Mouse (Mus musculus) cerebellum, adult 2 months (tissue): ENCODE results near the gene Tbxa2r. TPM values are rescaled to one million over a fixed set of nuclear protein-coding genes. Genes with fewer than 3 reads are reported as not detected.

ENCODE experiments used
- DNase-seq, 2 experiments: peaks; one replicate each; pipeline ENCODE4 v3.0.0; 2021
- H3K27ac ChIP-seq: fragments of 200-500 bp; 2 replicates; pipeline ENCODE4 v1.5.1; 2012; ENCODE audit warnings: low read length, control low read depth, inconsistent platforms; ENCODE audit not compliant: insufficient read depth
- H3K27me3 ChIP-seq: fragments of 200-500 bp; 2 replicates; pipeline ENCODE4 v1.6.1; 2012; ENCODE audit warnings: inconsistent platforms, mild to moderate bottlenecking, low read length, moderate library complexity; ENCODE audit not compliant: control insufficient read depth, insufficient read depth
- H3K4me1 ChIP-seq: fragments of 200-500 bp; 2 replicates; pipeline ENCODE4 v1.6.1; 2011; ENCODE audit warnings: low read length; ENCODE audit not compliant: control insufficient read depth, insufficient read depth
- H3K4me3 ChIP-seq: fragments of 200-500 bp; replicated peaks from 2 replicates; pipeline ENCODE3; 2011; ENCODE audit warnings: mild to moderate bottlenecking, low read depth, low read length, control low read depth; ENCODE audit not compliant: insufficient read depth
- CTCF ChIP-seq: fragments of 200-500 bp; IDR thresholded peaks from 2 replicates; pipeline ENCODE4 v1.5.1; 2011; ENCODE audit warnings: low read depth, mild to moderate bottlenecking, control low read depth, low read length, moderate library complexity, borderline replicate concordance; ENCODE audit not compliant: insufficient read depth
- POLR2A ChIP-seq: fragments of 200-500 bp; IDR thresholded peaks from 2 replicates; pipeline ENCODE4 v1.6.1; 2011; ENCODE audit warnings: low read length, control low read depth, borderline replicate concordance; ENCODE audit not compliant: insufficient read depth
- WGBS: fragments of 180-500 bp; shearing (Covaris S2); methylation state at CpG from one replicate; pipeline ENCODE4 v1.1.7; 2018; 5-methylcytosine and 5-hydroxymethylcytosine counted together
- polyA plus RNA-seq: library from polyadenylated mRNA; depleted of rRNA; stranded (reverse); fragments of >200 nt; gene quantifications from 2 replicates; pipeline ENCODE4 v1.2.3, GENCODE M21; 2012

The Tbxa2r gene
- polyA plus RNA-seq, 1 experiment: 3.2 TPM

DNA sequence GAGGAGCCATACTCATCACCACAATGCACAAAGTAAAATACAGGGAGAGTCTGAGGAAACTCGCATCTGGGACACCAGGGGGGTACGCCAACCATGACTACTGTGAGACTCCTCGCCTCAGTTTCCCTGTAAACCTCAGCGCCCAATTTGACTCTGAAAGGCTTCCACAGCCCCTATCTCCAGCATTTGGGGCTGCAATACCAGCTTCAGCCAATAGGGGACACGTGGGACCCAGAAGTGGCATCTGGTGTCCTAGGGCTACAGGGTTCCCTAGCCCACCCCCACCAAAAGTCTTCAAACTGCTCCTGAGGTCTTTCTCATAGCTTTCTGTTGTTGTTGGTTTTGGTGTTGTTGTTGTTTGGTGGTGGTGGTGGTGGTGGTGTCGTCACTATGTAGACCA lies 39.9 kb upstream of the Tbxa2r start:
- Histone ChIP-seq H3K4me1 (no peaks in the 10 kb centered on the region; the same call in 1 of the 2 replicates), H3K27me3 (no peaks in the 10 kb centered on the region), H3K4me3 (no peak overlapping the region), H3K27ac (no peak overlapping the region)
- peak in 1 of 2 experiments; percentile 64 for DNase-seq
- TF ChIP-seq CTCF: peak; percentile 68; the same call in 1 of the 2 replicates
- no peak for TF ChIP-seq POLR2A
- 30% methylated on average over 6 of the region's 6 CpGs for WGBS

DNA sequence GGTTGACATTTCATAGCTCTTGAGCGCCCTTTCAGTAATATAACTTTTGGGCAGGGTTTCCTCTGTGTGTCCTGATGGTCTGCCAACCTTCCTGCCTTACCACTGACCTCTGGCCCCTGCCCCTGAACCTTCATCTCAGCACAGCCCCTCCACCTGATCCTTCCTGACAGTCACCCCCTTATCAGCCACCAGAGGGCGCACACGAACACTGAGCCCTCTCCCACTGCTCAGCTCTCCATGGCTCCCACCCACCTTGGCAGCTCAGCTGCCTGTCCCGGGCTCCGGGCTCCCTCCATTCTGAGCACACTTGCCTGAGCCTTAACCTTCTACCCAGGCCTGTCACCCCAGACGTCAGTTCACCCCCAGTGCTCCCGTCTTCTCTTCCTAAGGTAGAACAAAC lies 39.3 kb upstream of the Tbxa2r start:
- WGBS: 3% methylated on average over 7 of the region's 7 CpGs

DNA sequence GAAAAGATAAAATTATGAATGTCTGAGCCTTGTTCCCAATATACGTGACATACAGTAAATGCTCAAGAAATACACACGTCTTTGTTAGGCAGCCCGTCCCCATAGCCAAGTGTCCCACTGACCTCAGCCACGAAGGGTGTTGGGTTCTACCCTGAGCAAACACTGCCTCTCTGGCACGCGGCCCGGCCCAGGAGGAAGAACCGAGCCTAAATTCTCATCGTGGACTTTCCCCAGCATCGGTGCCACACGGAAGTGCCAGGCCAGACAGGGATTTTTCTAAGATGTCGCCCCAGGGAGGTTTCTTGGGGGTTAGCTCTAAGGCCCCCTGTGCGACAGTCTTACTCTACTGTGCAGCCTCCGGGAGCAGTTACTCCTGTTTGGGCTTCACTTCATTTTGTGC lies 38.7 kb upstream of the Tbxa2r start:
- H3K4me1 ChIP-seq: peaks cover 4% of the 10 kb centered on the region
- no peak overlapping the region for H3K27ac ChIP-seq
- WGBS: 63% methylated on average over 14 of the region's 14 CpGs
- DNase-seq: peak in 1 of 2 experiments; percentile 34
- TF ChIP-seq POLR2A (no peak), CTCF (no peak)
- no peak overlapping the region for H3K4me3 ChIP-seq
- H3K27me3 ChIP-seq: no peaks in the 10 kb centered on the region

More for the DNA sequence above, 39.3 kb upstream of the Tbxa2r start:
- DNase-seq: peak; percentile 70 to 75
- TF ChIP-seq CTCF (peak; percentile 92), POLR2A (no peak)
- Histone ChIP-seq H3K27ac (no peak overlapping the region), H3K4me3 (no peak overlapping the region), H3K27me3 (no peaks in the 10 kb centered on the region), H3K4me1 (no peaks in the 10 kb centered on the region; the same call in 1 of the 2 replicates)

DNA sequence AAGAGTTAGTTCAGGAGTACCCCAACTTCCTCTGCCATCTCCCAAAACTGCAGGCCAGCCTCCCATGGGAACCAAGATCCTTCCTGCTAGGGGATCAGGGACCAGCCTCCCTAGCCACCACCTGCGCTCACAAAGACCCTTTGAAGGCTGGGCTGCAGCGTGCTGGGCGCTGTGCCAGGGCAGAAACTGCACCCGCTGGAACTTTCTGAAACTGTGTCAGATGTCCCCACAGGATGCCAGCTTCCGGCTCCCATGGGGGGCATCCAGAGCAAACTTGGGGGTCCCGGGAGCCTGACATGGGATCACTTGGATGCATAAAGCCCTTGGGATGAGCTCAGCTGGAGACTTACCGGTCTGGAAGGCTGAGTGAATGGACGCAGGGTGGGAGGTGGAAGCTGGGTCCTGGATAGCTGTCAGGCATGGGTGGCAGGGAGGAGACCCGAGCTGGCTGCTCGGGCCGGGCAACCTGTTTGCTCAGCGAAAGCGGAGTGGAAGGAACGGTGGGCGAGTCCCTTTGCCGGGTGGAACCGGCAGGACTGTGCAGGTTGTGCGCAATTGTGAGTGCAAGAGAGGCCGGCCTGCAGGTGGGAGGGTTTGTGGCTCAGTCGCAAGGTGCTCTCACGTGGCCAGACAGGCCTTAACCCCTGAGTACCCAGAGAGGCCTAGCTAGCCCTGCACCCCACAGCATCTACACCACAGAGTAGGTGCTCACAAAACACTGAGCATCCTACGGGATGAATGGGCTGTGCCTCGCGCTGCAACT lies 37.7 kb upstream of the Tbxa2r start:
- Histone ChIP-seq H3K27ac (no peak overlapping the region), H3K4me3 (no peak overlapping the region), H3K27me3 (no peaks in the 10 kb centered on the region), H3K4me1 (peaks cover 14% of the 10 kb centered on the region)
- TF ChIP-seq POLR2A: no peak
- TF ChIP-seq CTCF: no peak
- peak in 1 of 2 experiments; percentile 40 for DNase-seq
- 33% methylated on average over 24 of the region's 24 CpGs for WGBS

GRCm38 (mm10) chr10:81291511-81292104 lies 36.9 kb upstream of the Tbxa2r start, which contains the start of gene Tjp3:
Gene Tjp3, minus strand, starts transcription at chr10:81291581.
- no peak for DNase-seq

DNA sequence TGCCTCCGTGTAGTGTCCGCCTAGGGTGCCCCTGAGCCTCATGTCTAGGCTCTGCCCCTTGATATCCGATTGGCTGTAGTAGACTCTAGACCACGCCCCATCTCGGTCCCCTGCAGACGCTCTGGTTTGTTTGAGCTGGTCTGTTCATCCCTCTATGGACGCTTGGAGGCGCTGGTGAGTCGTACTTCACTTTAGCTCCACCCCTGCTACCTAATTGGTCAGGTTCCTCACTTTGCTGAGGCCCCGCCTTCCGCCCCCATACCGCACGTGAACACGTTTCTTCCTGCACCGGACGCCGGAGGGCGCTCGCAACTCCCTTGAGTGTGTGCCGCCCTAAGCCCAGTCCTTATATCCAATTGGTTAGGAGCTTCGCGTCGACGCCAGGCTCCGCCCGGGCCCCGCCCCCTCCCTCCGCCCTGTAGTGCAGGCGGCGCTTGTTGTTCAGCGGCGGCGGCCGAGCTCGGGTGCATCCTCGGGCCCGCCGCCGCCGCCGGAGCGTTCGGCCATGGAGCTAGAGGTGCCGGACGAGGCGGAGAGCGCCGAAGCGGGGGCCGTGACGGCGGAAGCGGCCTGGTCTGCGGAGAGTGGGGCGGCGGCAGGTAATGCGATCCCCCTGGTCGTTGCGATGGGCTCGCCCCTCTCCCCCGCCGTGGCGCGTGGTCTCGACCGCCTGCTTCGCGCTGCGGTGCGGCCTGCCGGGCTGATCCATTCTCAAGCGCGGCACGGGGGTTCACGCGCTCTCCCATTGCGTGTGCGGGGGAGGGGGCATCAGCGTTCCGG lies 35.8 kb upstream of the Tbxa2r start, which contains the start of gene Pip5k1c:
TSS of gene Pip5k1c (plus strand) at position 410 of the 780 bp plus-strand sequence.
- DNase-seq: peak; percentile 100
- Histone ChIP-seq H3K27ac (peak within 1 kb of the TSS; percentile 87), H3K4me3 (peak within 1 kb of the TSS; percentile 71), H3K27me3 (no peaks in the 10 kb centered on the region), H3K4me1 (peaks cover 29% of the 10 kb centered on the region)
- WGBS: under 1% methylated on average over 80 of the region's 80 CpGs
- peak; percentile 84 for TF ChIP-seq POLR2A
- TF ChIP-seq CTCF: peak; percentile 79

More at GRCm38 (mm10) chr10:81291511-81292104, 36.9 kb upstream of the Tbxa2r start, which contains the start of gene Tjp3:
- peaks cover 22% of the 10 kb centered on the region for H3K4me1 ChIP-seq
- H3K27me3 ChIP-seq: no peaks in the 10 kb centered on the region
- H3K27ac ChIP-seq: no peak within 1 kb of the TSS
- no peak within 1 kb of the TSS for H3K4me3 ChIP-seq
- 81% methylated on average over 9 of the region's 9 CpGs for WGBS
- no peak for TF ChIP-seq CTCF

GRCm38 (mm10) chr10:81293334-81294030 lies 35.0 kb upstream of the Tbxa2r start:
- no peak for TF ChIP-seq POLR2A
- no peak for TF ChIP-seq CTCF
- no peak for DNase-seq
- H3K4me1 ChIP-seq: peaks cover 37% of the 10 kb centered on the region
- H3K4me3 ChIP-seq: peak overlapping the region; percentile 71
- peak overlapping the region; percentile 87 for H3K27ac ChIP-seq
- H3K27me3 ChIP-seq: no peaks in the 10 kb centered on the region
- WGBS: under 1% methylated on average over 25 of the region's 25 CpGs
